Mouse (Mus musculus) forebrain, embryonic 14.5 days (tissue): ENCODE measurements around the gene Fcmr. TPM values are rescaled to one million over a fixed set of nuclear protein-coding genes. Genes with fewer than 3 reads are reported as not detected.

Source experiments
- ATAC-seq: fragments of 200-750 bp; cut with Nextera tagmentation; 2 replicates; pipeline ENCODE4 v1.8.0; 2017; ENCODE audit warnings: mild to moderate bottlenecking, moderate library complexity
- DNase-seq: peaks from one replicate; pipeline ENCODE4 v3.0.0-alpha.2; 2015; ENCODE audit warnings: low spot score
- H3K27ac ChIP-seq: fragments of 300-500 bp; sonication (generic); 2 replicates; pipeline ENCODE4 v1.5.1; 2014; ENCODE audit warnings: low read depth, mild to moderate bottlenecking, control low read depth, low read length, moderate library complexity
- H3K27me3 ChIP-seq: fragments of 300-500 bp; sonication (generic); replicated peaks from 2 replicates; pipeline ENCODE4 v1.6.1; 2014; ENCODE audit warnings: low read length, control low read depth, mixed read lengths; ENCODE audit not compliant: control insufficient read depth, insufficient read depth
- H3K36me3 ChIP-seq: fragments of 300-500 bp; sonication (generic); 2 replicates; pipeline ENCODE4 v1.6.1; 2014; ENCODE audit warnings: low read length, control low read depth; ENCODE audit not compliant: control insufficient read depth, insufficient read depth
- H3K4me1 ChIP-seq: fragments of 300-500 bp; sonication (generic); 2 replicates; pipeline ENCODE4 v1.6.1; 2014; ENCODE audit warnings: antibody characterized with exemption, low read length, control low read depth; ENCODE audit not compliant: control insufficient read depth, insufficient read depth
- H3K4me2 ChIP-seq: fragments of 300-500 bp; sonication (generic); 2 replicates; pipeline ENCODE4 v1.6.1; 2014; ENCODE audit warnings: mild to moderate bottlenecking, control low read depth, low read length
- H3K4me3 ChIP-seq: fragments of 300-500 bp; sonication (generic); 2 replicates; pipeline ENCODE4 v1.5.1; 2014; ENCODE audit warnings: low read depth, low read length, control low read depth
- H3K9ac ChIP-seq: fragments of 300-500 bp; sonication (generic); 2 replicates; pipeline ENCODE4 v1.6.1; 2014; ENCODE audit warnings: mild to moderate bottlenecking, low read length, control low read depth, moderate library complexity
- H3K9me3 ChIP-seq: fragments of 300-500 bp; sonication (generic); replicated peaks from 2 replicates; pipeline ENCODE4 v1.6.1; 2016; ENCODE audit warnings: low read length, control low read depth, mixed read lengths; ENCODE audit not compliant: control insufficient read depth
- WGBS: fragments of 180-500 bp; shearing (Covaris S2); extraction: QIAGEN DNeasy Blood & Tissue Kit; methylation state at CpG from one replicate; pipeline ENCODE4 v1.1.7; 2014; 5-methylcytosine and 5-hydroxymethylcytosine counted together
- polyA plus RNA-seq: library from polyadenylated mRNA; unstranded; fragments of >200 nt; fragmentation: Nextera tagmentation; extraction: Ambion mirVana; gene quantifications from 2 replicates; pipeline ENCODE4 v1.2.1, GENCODE M21; 2014

The Fcmr gene
- polyA plus RNA-seq, 1 experiment from 2014 or later, result not detected

DNA sequence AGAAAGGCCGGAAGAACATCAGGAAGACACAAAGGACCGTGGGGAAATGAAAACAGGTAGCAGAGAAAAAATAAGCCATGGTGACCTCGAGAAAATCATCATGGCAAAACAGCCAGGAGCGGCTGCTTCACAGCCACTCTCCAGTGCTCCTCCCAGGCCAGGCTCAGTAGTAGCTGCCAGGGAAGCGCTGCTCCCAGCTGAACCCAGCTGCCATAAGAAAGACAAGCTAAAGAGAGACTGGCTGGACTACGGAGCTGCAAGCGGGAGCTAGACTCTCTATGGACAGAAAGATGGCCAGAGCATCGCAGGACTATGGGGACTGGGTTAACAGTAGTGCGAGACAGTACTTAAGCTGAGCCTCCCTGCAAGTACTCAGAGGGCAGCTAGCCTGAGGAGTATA is 10.7 kb upstream of the Fcmr start:
- no peak overlapping the region for H3K9ac ChIP-seq
- WGBS, result 86% methylated on average over 9 of the region's 9 CpGs
- ATAC-seq (no peak), DNase-seq (no peak)
- H3K36me3 ChIP-seq, result no peaks in the 10 kb centered on the region
- no peaks in the 10 kb centered on the region for H3K4me1 ChIP-seq
- no peaks in the 10 kb centered on the region for H3K9me3 ChIP-seq
- H3K4me2 ChIP-seq, result no peak overlapping the region
- no peak overlapping the region for H3K4me3 ChIP-seq
- H3K27ac ChIP-seq, result no peak overlapping the region
- H3K27me3 ChIP-seq, result no peaks in the 10 kb centered on the region

DNA sequence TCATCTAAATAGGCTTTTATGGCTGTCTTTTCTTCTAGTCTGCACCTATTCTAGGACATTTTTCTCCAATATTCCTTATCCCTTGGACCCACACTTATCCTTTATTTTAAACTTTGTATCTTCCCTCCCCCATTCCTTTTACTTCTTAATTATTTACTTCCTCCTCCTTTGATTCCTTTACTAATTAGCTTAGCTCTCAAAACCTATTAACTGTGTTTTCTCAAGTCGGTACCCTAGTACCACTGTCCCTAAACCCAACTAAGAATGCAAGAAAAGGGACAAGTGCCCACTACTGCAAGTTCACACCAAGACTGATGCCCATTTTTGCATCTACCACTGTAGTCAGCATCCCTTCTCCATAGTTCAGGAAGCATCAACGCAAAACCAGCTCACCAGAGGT is 9.7 kb upstream of the Fcmr start:
- DNase-seq, result no peak
- Histone ChIP-seq H3K4me1 (no peaks in the 10 kb centered on the region), H3K9me3 (no peaks in the 10 kb centered on the region), H3K4me3 (no peak overlapping the region), H3K36me3 (no peaks in the 10 kb centered on the region), H3K4me2 (no peak overlapping the region), H3K27ac (no peak overlapping the region), H3K27me3 (no peaks in the 10 kb centered on the region), H3K9ac (no peak overlapping the region)
- 80% methylated on average over 2 of the region's 2 CpGs for WGBS
- no peak for ATAC-seq

- no peaks in the 10 kb centered on the region for H3K9me3 ChIP-seq
- no peak overlapping the region for H3K27ac ChIP-seq
- no peaks in the 10 kb centered on the region for H3K27me3 ChIP-seq
- no peak overlapping the region for H3K4me3 ChIP-seq
- no peak overlapping the region for H3K4me2 ChIP-seq
- no peak overlapping the region for H3K9ac ChIP-seq
- DNase-seq (no peak), ATAC-seq (no peak)
- no peaks in the 10 kb centered on the region for H3K4me1 ChIP-seq
- no peaks in the 10 kb centered on the region for H3K36me3 ChIP-seq
- WGBS, result 77% methylated on average over 4 of the region's 4 CpGs
These were observed 8.0 kb upstream of the Fcmr start for GRCm38 (mm10) chr1:130857456-130857855.

DNA sequence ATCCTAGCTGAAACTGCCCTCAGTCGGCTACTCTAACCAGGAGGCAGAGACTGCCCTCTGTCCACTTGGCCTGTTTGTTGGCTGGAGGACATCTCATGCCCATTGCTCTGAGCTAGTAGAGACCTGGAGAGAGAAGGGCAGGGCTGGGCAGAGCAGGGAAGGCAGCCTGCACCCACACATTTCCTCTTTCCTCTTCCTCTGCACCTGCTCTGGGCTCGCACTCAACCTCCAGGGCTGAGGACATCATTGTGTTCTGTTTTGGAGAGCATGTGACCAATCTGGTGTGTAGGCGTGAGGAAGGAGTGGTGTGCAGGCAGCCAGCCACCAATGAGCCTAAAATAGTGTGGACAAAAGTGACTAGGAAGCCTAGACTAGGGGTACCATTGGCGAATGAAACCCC is 1.2 kb upstream of the Fcmr start:
- Histone ChIP-seq H3K4me2 (no peak overlapping the region), H3K27me3 (no peaks in the 10 kb centered on the region), H3K9ac (no peak overlapping the region), H3K4me3 (no peak overlapping the region), H3K36me3 (no peaks in the 10 kb centered on the region), H3K9me3 (no peaks in the 10 kb centered on the region), H3K27ac (no peak overlapping the region), H3K4me1 (no peaks in the 10 kb centered on the region)
- 84% methylated on average over 4 of the region's 4 CpGs for WGBS
- DNase-seq (no peak), ATAC-seq (no peak)

- WGBS, result 92% methylated on average over 5 of the region's 5 CpGs
- no peak overlapping the region for H3K4me3 ChIP-seq
- no peak overlapping the region for H3K9ac ChIP-seq
- no peaks in the 10 kb centered on the region for H3K9me3 ChIP-seq
- H3K36me3 ChIP-seq, result no peaks in the 10 kb centered on the region
- DNase-seq, result no peak
- no peaks in the 10 kb centered on the region for H3K27me3 ChIP-seq
- no peak for ATAC-seq
- no peak overlapping the region for H3K27ac ChIP-seq
- no peaks in the 10 kb centered on the region for H3K4me1 ChIP-seq
- no peak overlapping the region for H3K4me2 ChIP-seq
These were observed 728 bp upstream of the Fcmr start for GRCm38 (mm10) chr1:130864741-130865140.

GRCm38 (mm10) chr1:130872912-130873311 is 7.4 kb downstream of the Fcmr start:
- no peak overlapping the region for H3K27ac ChIP-seq
- no peaks in the 10 kb centered on the region for H3K4me1 ChIP-seq
- no peak for ATAC-seq
- H3K36me3 ChIP-seq, result no peaks in the 10 kb centered on the region
- DNase-seq, result no peak
- no peaks in the 10 kb centered on the region for H3K27me3 ChIP-seq
- no peak overlapping the region for H3K9ac ChIP-seq
- 92% methylated on average over 2 of the region's 2 CpGs for WGBS
- no peaks in the 10 kb centered on the region for H3K9me3 ChIP-seq
- no peak overlapping the region for H3K4me3 ChIP-seq
- no peak overlapping the region for H3K4me2 ChIP-seq

DNA sequence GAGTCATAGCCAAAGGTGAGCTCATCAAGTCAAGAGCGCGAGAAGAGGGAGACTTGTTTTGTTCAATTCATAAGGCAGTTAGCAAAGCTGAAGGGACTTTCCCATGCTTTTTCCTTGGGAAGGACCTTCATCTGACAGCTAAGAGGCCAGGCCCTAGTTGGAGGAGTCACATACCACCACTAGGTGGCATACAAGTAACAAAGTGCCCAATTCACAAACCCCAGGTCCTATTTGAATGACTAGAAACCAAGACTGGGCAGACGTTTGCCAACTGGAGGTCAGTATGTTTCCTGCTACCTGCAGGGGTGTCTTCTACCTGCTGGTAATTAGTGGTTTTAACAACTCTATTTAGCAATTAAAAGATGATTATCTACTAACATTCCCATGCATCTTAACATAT is 9.7 kb downstream of the Fcmr start:
- H3K9me3 ChIP-seq, result no peaks in the 10 kb centered on the region
- DNase-seq, result peak; percentile 76
- no peaks in the 10 kb centered on the region for H3K36me3 ChIP-seq
- H3K4me1 ChIP-seq, result no peaks in the 10 kb centered on the region
- no peak overlapping the region for H3K27ac ChIP-seq
- no peaks in the 10 kb centered on the region for H3K27me3 ChIP-seq
- 34% methylated on average over 3 of the region's 3 CpGs for WGBS
- no peak overlapping the region for H3K4me2 ChIP-seq
- no peak overlapping the region for H3K4me3 ChIP-seq
- H3K9ac ChIP-seq, result no peak overlapping the region
- 0 out of 2 replicates have a peak, but pooled peaks have one; percentile 35 for ATAC-seq

DNA sequence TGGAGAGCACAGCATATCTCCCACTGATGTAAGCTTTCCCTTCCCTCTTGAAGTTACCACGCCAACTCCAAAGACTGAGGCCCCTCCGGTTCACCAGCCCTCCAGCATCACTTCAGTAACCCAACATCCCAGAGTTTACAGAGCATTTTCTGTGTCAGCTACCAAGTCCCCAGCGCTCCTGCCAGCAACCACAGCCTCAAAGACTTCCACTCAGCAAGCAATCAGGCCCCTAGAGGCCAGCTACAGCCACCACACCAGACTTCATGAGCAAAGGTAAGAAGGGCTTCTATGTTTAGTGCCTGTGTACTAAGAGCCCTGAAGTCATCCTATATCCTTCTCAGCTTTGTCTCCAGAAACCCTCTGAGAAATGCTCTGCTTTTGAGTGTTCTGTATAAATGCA is 10.4 kb downstream of the Fcmr start:
- H3K9me3 ChIP-seq, result no peaks in the 10 kb centered on the region
- no peak for DNase-seq
- no peaks in the 10 kb centered on the region for H3K27me3 ChIP-seq
- no peaks in the 10 kb centered on the region for H3K4me1 ChIP-seq
- H3K4me2 ChIP-seq, result no peak overlapping the region
- no peaks in the 10 kb centered on the region for H3K36me3 ChIP-seq
- no peak overlapping the region for H3K4me3 ChIP-seq
- WGBS, result 64% methylated on average over 3 of the region's 3 CpGs
- H3K9ac ChIP-seq, result no peak overlapping the region
- no peak overlapping the region for H3K27ac ChIP-seq
- no peak for ATAC-seq

DNA sequence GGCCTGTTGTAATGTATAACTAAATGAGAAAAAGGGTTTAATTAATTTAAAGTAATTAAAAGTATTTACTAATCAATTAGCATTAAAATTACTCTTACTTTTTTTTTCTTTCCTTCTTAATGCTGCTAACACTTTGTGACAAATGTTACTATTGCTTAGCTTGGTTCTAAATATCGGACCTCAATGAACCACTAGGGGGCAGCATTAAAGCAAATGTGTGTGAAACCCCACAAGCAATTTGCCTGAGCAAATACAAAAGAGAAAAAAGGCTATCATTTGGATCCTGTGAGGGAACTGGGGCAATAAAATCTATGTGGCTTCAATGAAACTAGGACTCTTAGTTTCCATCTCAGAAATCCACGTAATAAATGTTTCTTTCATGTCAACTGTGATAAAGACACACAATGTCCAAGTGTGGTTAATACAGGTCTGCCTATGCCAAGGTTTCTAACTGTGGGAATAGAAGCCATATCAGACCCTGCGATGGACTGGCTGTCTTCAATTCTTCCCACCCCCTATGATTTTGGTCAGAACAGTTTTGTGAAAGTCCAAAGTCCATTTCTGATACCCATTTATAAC is 11.6 kb downstream of the Fcmr start:
- Histone ChIP-seq H3K9ac (no peak overlapping the region), H3K9me3 (no peaks in the 10 kb centered on the region), H3K4me2 (no peak overlapping the region), H3K27ac (no peak overlapping the region), H3K27me3 (no peaks in the 10 kb centered on the region), H3K4me1 (no peaks in the 10 kb centered on the region), H3K36me3 (no peaks in the 10 kb centered on the region), H3K4me3 (no peak overlapping the region)
- peak; percentile 94 for DNase-seq
- 18% methylated on average over 3 of the region's 3 CpGs for WGBS
- peak; percentile 40; the same call in 1 of the 2 replicates for ATAC-seq
